Mouse (Mus musculus): ENCODE data around the gene Csf2rb2.

DNA sequence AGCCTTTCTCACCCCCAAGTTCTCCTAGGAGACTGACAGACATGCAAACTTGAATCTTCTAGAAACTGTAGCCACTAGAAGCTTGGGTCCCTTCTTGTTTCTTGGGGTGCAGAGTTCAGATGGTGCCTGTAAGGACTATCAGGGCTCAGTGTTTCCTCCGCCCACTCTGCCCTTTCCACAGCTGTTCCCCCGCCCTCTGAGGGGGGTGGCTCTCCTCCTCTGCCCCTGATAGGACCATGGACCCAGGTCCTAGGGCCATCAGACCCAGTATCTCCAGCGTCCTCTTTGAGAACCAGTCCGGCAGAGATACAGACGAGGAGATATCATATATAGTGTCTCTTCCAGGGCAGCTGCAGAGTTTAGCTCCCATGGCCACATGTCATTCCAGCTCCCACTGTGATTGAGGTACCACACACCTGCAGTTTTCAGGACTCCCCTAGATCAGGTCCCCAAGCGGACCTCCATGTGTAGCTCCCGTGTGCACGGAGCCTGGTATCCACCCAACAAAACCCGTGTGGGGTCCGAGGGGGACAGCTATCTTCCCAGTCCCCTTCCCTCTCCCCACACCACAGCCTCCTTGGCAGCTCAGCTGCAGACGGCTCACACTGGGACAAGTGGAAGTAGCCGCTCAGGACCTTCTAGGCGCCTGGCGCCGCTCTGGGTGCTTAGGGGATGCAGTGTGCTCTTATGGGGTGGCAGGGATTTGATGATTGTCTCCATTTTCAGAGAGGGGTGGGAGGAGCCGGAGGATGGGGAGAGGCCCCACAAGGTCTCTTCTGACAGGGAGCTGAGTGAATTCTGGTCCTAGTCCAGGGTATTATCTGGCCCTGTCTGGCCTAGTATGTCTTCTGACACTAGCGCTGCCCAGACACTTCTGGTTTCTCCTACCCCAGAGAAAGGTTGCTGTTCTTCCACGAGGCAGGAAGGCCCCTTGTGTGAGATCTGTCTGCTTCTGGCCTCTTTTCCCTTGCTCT, 59.1 kb downstream of the Csf2rb2 start:
- TF ChIP-seq POLR2A (IDR thresholded peaks at IDR 0.05; ENCODE audit: low read depth, low read length), result peak; percentile 91
- no peak for TF ChIP-seq CTCF (conservative IDR thresholded peaks at IDR 0.05 in 1 of 2, IDR thresholded peaks at IDR 0.05 in 1 of 2; ENCODE audit: low read depth in 2 of 2, low read length in 2 of 2)
- no peak for TF ChIP-seq MAFK (IDR thresholded peaks at IDR 0.05; ENCODE audit: insufficient replicate concordance, low read length)
- peak; percentile 96 for TF ChIP-seq TBP (conservative IDR thresholded peaks at IDR 0.05; ENCODE audit: low read depth, low read length)
- no peak for TF ChIP-seq EP300 (IDR thresholded peaks at IDR 0.05; ENCODE audit: low read length)
- no peak for TF ChIP-seq JUND (conservative IDR thresholded peaks at IDR 0.05; ENCODE audit: low read depth, low read length)
- TF ChIP-seq SIN3A (IDR thresholded peaks at IDR 0.05; ENCODE audit: low read length), result peak; percentile 54; the same call in 1 of the 2 replicates
- TF ChIP-seq HCFC1 (IDR thresholded peaks at IDR 0.05; ENCODE audit: low read depth, low read length), result 0 out of 2 replicates have a peak, but pooled peaks have one; percentile 18
- TF ChIP-seq MXI1 (IDR thresholded peaks at IDR 0.05; ENCODE audit: low read depth, low read length), result 0 out of 2 replicates have a peak, but pooled peaks have one; percentile 49
- TF ChIP-seq GABPA (IDR thresholded peaks at IDR 0.05; ENCODE audit: insufficient replicate concordance, low read depth, low read length), result no peak

All from CH12.LX (cell line).